Mouse (Mus musculus): ENCODE measurements around the gene Spag7.

Gene Spag7

DNA sequence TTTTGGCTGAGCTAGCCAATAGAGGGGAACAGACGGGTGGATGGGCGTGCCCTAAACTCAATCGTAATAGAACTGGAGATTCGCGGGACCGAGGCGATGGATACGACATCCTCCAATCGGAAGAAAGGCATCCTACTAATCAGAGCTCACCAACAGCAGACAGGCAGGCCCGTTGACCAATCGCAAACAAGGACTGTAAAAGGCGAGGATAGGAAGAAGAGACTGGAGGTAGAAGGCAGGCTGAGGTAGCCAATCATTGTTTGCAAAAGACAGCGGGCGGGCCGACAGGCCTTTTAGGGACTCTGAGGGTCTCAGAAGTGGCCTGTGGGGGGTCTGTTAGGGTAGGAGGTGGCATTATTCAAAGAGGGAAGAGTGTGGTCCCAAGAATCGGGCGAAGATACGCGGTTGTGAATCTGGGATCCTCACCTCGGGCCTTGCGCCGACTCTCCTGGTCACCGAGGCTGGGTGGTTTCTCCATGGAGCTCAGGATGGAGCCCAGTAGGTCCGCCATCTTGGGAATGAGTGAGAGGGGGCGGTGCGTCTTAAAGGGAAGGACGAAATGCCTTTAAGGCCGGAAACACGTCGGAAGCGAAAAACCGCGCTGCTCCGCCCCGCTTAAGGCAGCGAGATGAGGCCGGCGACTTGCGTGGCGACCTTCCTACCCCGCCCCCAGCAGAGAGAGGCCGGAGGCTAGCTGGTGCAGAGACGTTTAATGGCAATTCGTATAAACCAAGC, at the start of gene Spag7:
Gene Spag7, minus strand, starts transcription at position 646 of the 735 bp plus-strand sequence.
- peak; percentile 97 for DNase-seq (ENCODE audit: low read depth)

DNA sequence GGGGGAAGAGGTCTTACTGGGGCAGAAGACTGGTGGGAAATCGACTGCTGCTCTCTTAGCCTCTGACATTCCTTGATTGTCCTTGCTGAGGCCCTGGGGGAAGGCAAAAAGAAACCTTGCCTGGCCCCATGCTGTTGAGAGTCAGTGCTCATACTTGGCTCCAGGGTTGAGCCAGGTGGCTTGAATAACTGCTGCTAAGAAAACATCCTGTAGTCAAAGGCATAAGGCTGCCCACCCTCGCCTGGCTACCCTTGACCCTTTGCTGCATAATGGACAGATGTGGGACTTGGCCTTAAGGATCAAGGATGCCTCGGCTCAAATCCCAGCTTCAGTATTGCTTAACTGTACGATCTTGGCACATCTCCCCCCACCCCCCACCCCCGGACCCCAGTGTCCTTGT, 49.3 kb upstream of the Spag7 start:
- DNase-seq (ENCODE audit: low read depth): no peak

DNA sequence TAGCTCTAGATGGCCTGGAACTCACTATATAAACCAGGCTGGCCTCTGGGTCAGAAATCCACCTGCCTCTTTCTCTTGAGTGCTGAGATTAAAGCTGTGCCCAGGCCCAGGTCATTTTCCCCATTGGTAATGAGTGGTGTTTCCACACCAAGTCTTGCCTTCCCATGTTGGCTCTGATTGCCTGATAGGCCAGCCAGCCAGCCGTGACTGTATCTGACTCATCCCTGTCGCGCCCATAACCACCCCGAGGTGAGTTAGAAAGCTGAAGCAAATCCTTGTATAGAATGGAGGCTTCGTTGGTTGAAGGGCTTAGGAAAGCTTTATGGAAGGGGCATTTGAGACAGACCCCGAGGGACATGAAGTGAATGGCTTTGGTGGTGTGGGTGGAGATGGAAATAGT, 46.6 kb upstream of the Spag7 start:
- DNase-seq (ENCODE audit: low read depth): no peak

DNA sequence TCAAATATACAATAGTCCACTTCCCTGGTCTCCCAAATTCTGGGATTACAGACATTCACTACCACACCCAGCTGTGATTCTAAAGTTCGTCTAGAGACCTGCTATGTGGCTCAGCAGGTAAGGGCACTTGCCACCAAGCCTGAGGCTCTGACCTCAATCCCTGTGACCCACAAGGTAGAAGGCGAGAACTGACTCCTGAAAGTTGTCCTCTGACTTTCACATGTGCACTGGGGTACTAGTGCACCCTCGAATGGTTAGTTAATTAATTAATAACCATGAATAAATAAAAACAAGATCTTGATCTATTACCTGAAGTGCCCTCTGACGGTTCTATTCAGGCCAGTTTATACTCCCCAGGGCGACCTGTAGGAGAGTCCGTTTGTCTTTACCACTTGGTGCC, 44.0 kb upstream of the Spag7 start:
- DNase-seq (ENCODE audit: low read depth): no peak

DNA sequence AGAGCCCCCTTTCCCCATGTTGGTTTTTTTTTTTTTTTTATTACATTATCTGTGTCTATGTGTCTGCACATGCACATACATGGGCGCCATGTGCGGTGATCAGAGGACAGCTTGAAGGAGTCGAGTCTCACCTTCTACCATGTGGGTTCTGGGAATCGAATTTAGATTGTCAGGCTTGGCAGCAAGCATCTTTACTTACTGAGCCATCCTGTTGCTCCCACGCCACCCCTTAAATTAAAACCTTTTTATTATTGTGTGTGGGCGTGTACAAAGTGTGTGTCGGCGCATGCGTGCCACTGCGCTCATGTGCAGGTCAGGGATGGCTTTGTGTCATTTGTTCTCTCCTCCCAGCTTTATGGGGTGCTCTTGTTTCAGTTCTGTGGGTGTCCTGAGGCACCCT, 41.8 kb upstream of the Spag7 start:
- DNase-seq (ENCODE audit: low read depth): no peak

- no peak for DNase-seq (ENCODE audit: low read depth)
Observed at GRCm38 (mm10) chr11:70706127-70706526, 36.9 kb upstream of the Spag7 start.

GRCm38 (mm10) chr11:70702781-70703180, 33.6 kb upstream of the Spag7 start:
- no peak for DNase-seq (ENCODE audit: low read depth)

DNA sequence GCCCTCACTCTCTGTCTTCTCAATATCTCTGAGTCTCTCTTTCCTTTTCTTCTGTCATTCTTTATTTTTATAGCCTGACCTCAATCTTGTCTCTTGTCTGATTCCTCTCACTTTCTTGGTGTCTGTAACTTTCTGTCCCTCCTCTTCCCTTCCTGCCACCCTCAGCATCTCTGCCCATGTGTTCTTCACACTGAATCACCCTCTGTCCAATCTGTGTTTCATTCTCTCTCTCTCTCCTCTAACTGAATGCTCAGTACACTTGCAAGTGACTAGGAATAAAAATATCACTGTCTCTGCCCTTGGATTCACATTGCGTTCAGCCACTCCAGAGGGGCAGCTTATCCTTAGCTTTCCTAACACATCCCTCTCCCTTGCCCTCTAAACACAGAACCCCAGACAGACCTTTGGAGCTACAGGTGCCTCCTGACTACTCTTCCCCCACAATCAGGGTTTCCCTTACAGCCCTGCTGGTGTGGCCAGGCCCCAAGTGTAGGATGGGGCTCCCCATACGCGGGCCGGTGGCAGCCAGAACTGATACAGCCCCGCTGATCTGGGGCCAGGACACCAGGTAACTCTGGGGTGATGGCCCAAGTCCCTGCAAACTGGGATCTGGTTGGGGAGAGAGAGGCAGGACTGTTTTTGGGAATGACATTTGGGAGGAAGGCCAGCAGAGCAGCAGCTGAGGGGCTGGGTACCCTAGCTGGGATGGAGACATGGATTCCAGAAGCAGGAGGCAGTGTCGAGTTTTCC, 32.9 kb upstream of the Spag7 start:
- DNase-seq (ENCODE audit: low read depth): no peak

- no peak for DNase-seq (ENCODE audit: low read depth)
Observed at GRCm38 (mm10) chr11:70701221-70701955, 32.2 kb upstream of the Spag7 start.

DNA sequence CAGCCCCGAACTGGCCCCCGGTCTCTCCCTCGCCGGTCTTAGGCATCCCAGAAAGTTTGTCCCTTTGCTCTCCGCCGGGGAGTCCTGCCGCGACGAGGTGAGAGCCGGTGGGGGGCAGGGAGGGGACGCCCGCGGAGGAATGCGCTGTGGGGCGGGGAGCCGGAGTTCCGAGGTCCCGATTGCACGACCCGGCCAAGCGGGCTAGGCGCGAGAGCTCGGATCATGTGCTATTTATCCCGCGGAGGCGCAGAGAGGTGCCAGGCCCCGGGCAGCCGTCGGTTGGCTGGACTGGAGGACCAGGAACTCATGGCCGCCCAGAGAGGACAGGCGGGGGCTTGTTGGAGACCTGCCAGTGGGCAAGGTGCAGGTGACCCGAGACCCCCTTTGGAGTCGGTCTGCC, 31.4 kb upstream of the Spag7 start:
- DNase-seq (ENCODE audit: low read depth): no peak

GRCm38 (mm10) chr11:70699722-70700556, 30.7 kb upstream of the Spag7 start, which contains the start of the genes Inca1 and Kif1c:
Gene Inca1 (minus strand): TSS chr11:70700155.
Gene Kif1c (plus strand): TSS chr11:70700548.
- peak; percentile 79 for DNase-seq (ENCODE audit: low read depth)

DNA sequence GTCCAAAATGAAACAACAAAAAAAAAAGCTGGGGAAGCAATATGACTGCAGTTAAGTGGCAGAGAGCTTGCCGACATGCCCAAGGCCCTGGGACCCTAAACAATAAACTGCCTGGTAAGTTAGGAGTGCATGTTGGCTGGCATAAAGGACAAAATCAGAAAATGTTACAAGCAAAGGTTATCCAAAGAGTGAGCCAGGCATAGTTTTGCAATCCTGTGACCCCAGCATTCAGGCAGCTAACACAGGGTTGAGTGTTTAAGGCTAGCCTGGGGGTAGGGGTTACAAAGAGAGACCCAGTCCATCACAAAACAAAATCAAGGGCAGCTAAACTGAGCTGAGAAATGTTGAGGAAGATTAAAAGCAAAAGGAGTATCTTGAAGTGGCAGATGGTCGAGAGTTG, 29.8 kb upstream of the Spag7 start:
- DNase-seq (ENCODE audit: low read depth): no peak

- no peak for DNase-seq (ENCODE audit: low read depth)
Observed at GRCm38 (mm10) chr11:70697376-70697775, 28.2 kb upstream of the Spag7 start.

DNA sequence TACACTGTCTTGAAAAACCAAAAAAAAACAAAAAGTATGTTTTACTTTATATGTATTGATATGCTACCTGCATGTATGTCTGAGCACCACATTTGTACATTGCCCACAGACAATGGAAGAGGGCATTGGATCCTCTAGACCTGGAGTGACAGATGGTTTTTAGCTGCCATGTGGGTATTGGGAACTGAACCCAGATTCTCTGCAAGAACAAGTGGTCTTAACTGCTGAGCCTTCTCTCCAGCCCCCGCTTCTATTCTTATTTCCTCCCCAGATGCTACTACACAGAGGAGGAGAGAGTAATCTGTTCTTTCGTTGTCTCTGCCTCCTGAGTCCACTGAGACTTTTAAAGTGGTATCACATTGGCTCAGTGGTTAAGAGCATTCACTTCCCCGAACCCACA, 24.3 kb upstream of the Spag7 start:
- DNase-seq (ENCODE audit: low read depth): no peak

DNA sequence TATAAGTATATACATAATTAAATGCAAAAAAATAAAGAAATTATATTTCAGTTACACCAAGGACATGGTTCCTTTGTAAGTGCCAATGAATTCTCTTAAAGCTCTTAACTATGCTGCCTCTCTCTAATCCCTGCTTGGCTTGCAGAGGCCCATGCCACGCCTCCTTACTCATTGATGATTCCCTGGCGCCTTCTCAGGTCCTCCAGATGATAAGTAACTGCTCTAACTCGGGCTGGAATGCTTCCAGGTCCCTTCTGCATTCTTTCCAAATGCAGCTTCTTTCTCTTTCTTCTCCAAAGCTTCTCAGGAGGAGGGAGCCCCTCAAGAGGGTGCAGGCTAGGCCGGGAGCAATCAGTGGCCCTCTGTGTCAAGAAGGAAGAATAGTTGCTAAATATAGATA, 20.4 kb upstream of the Spag7 start:
- DNase-seq (ENCODE audit: low read depth): no peak

- no peak for DNase-seq (ENCODE audit: low read depth)
Observed at GRCm38 (mm10) chr11:70688372-70688771, 19.2 kb upstream of the Spag7 start.

GRCm38 (mm10) chr11:70687601-70688199, 18.5 kb upstream of the Spag7 start, which contains the start of gene Camta2:
Gene Camta2 (minus strand): TSS chr11:70688105.
- DNase-seq (ENCODE audit: low read depth): peak; percentile 60

- DNase-seq (ENCODE audit: low read depth): no peak
Observed at GRCm38 (mm10) chr11:70686901-70687566, 17.8 kb upstream of the Spag7 start.

- no peak for DNase-seq (ENCODE audit: low read depth)
Observed at GRCm38 (mm10) chr11:70683640-70684039, 14.4 kb upstream of the Spag7 start.

DNA sequence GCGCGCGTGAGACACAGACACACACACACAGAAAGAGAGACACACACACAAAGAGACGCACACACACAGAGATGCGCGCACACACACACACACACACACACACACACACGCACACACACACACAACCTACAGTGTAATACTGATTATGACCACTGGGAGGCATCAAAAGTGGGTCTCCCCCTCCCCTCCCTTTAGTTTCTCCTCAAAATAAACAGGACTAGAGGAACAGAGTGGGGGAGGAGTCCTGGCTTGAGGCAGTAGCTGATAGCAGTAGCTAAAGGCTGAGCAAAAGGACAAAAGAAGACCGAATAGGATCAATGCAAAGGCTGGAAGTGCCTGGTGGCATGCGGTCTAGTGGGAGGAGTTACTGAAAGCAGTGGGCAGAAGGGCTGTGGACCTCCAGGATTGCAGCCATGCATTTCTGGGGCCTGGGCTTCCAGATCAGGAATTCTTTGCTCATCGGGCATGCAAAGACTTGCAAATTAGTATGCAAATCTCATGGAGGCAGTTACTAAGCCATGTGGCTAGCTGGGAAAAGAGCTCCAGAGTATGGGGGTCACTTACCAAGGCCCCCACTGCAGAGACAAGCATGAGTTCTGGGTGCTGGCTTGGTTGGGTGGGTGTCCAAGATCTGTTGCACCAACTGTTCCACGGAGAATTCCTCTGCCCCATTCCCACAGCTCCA, 12.8 kb upstream of the Spag7 start:
- peak; percentile 39 for DNase-seq (ENCODE audit: low read depth)
